Mouse (Mus musculus) embryonic fibroblast, embryonic 13.5 days (primary cell): ENCODE measurements at regions not wholly inside any gene's neighbourhood (a gene's known extent, or its start where the extent isn't known, plus 50 kb on each side); places are given as distances from the start of the nearest gene placed in this dataset.

ENCODE experiments used
- CTCF ChIP-seq: IDR thresholded peaks from 2 replicates; pipeline ENCODE4 v1.5.1; 2011; ENCODE audit warnings: mild to moderate bottlenecking, control low read depth, low read length, moderate library complexity, borderline replicate concordance; ENCODE audit not compliant: insufficient read depth
- POLR2A ChIP-seq: IDR thresholded peaks from 2 replicates; pipeline ENCODE4 v1.6.1; 2011; ENCODE audit warnings: low read depth, mild to moderate bottlenecking, control low read depth, low read length, moderate library complexity

DNA sequence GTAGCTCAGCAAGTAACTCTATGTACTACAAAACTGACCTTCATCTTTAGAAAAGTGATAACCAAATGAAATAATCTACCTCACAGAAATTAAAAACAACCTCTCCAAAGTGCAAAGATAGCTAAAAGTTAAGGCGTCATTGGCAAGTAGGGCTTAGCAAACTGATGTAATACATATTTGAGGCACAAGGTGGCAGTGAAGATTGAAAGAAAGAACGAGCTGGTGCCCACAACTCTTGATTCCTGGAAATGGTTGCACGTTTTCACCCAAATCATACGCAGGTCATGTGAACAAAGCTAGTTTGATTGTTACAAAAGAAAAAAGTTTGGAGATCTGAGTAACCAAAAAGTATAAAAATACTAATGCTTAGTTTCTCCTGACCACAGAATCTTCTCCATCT lies 69.7 kb upstream of the Ak4 start:
- TF ChIP-seq POLR2A (no peak), CTCF (no peak)
